Mouse (Mus musculus) neural tube, embryonic 12.5 days (tissue): ENCODE measurements at regions not wholly inside any gene's neighbourhood (a gene's known extent, or its start where the extent isn't known, plus 50 kb on each side); places are given as distances from the start of the nearest gene placed in this dataset.

Experiments
- ATAC-seq: fragments of 200-750 bp; cut with Nextera tagmentation; 2 replicates; pipeline ENCODE4 v1.8.0; 2017; ENCODE audit warnings: low read depth, mild to moderate bottlenecking, moderate TSS enrichment, moderate library complexity; ENCODE audit not compliant: low FRiP score
- H3K27ac ChIP-seq: fragments of 300-500 bp; sonication (generic); 2 replicates; pipeline ENCODE4 v1.5.1; 2016
- H3K27me3 ChIP-seq: fragments of 300-500 bp; sonication (generic); replicated peaks from 2 replicates; pipeline ENCODE4 v1.6.1; 2016; ENCODE audit warnings: mild to moderate bottlenecking
- H3K36me3 ChIP-seq: fragments of 300-500 bp; sonication (generic); 2 replicates; pipeline ENCODE4 v1.6.1; 2016; ENCODE audit warnings: mild to moderate bottlenecking
- H3K4me1 ChIP-seq: fragments of 300-500 bp; sonication (generic); 2 replicates; pipeline ENCODE4 v1.6.1; 2016
- H3K4me2 ChIP-seq: fragments of 300-500 bp; sonication (generic); replicated peaks from 2 replicates; pipeline ENCODE4 v1.6.1; 2016; ENCODE audit warnings: mild to moderate bottlenecking
- H3K4me3 ChIP-seq: fragments of 300-500 bp; sonication (generic); 2 replicates; pipeline ENCODE4 v1.5.1; 2016
- H3K9ac ChIP-seq: fragments of 300-500 bp; sonication (generic); 2 replicates; pipeline ENCODE4 v1.6.1; 2016; ENCODE audit warnings: mild to moderate bottlenecking
- H3K9me3 ChIP-seq: fragments of 300-500 bp; sonication (generic); 2 replicates; pipeline ENCODE4 v1.6.1; 2016; ENCODE audit warnings: mild to moderate bottlenecking
- WGBS: fragments of 180-500 bp; shearing (Covaris S2); methylation state at CpG from one replicate; pipeline ENCODE4 v1.1.7; 2016; 5-methylcytosine and 5-hydroxymethylcytosine counted together

DNA sequence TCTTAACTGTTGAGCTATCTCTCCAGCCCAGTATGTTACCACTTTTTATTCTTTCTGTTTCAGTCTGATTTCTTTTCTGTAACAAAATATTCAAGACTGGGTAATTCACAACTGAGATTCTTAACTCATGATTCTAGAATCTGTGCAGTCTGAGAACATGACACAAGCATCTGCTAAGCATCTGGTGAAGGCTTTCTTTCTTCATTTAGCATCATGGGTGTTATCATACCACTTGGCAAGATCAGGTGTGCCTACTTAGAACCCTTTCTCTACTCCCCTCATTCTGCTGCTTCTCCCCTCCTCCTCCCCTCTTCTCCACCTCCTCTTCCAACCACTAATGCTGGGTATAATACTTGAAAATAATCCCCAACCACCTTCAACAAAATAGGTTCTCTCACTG is 62.1 kb upstream of the Pfn2 start:
- H3K4me1 ChIP-seq: no peaks in the 10 kb centered on the region
- H3K27me3 ChIP-seq: no peaks in the 10 kb centered on the region
- H3K9ac ChIP-seq: no peak overlapping the region
- H3K9me3 ChIP-seq: no peaks in the 10 kb centered on the region
- H3K4me2 ChIP-seq: no peak overlapping the region
- H3K36me3 ChIP-seq: no peaks in the 10 kb centered on the region
- no peak overlapping the region for H3K27ac ChIP-seq
- H3K4me3 ChIP-seq: no peak overlapping the region
- no peak for ATAC-seq

- Histone ChIP-seq H3K4me2 (peak overlapping the region; percentile 41), H3K27ac (no peak overlapping the region), H3K27me3 (no peaks in the 10 kb centered on the region), H3K36me3 (no peaks in the 10 kb centered on the region), H3K4me3 (no peak overlapping the region), H3K4me1 (no peaks in the 10 kb centered on the region), H3K9ac (no peak overlapping the region), H3K9me3 (no peaks in the 10 kb centered on the region)
- 26% methylated on average over 16 of the region's 16 CpGs for WGBS
- ATAC-seq: no peak
These were observed 64.1 kb upstream of the Pfn2 start for GRCm38 (mm10) chr3:57911831-57912596.

GRCm38 (mm10) chr3:57912650-57913343 is 64.9 kb upstream of the Pfn2 start:
- no peak overlapping the region for H3K27ac ChIP-seq
- 0 out of 2 replicates have a peak, but pooled peaks have one; percentile 33 for ATAC-seq
- no peaks in the 10 kb centered on the region for H3K9me3 ChIP-seq
- 57% methylated on average over 7 of the region's 7 CpGs for WGBS
- no peaks in the 10 kb centered on the region for H3K36me3 ChIP-seq
- H3K4me1 ChIP-seq: no peaks in the 10 kb centered on the region
- H3K4me2 ChIP-seq: peak overlapping the region; percentile 41
- H3K27me3 ChIP-seq: no peaks in the 10 kb centered on the region
- no peak overlapping the region for H3K4me3 ChIP-seq
- no peak overlapping the region for H3K9ac ChIP-seq

- Histone ChIP-seq H3K4me1 (no peaks in the 10 kb centered on the region), H3K27me3 (no peaks in the 10 kb centered on the region), H3K9me3 (no peaks in the 10 kb centered on the region), H3K27ac (no peak overlapping the region), H3K36me3 (no peaks in the 10 kb centered on the region), H3K4me2 (no peak overlapping the region), H3K9ac (no peak overlapping the region), H3K4me3 (no peak overlapping the region)
- no peak for ATAC-seq
- WGBS: 84% methylated on average over 3 of the region's 3 CpGs
These were observed 66.8 kb upstream of the Pfn2 start for GRCm38 (mm10) chr3:57914687-57915086.

DNA sequence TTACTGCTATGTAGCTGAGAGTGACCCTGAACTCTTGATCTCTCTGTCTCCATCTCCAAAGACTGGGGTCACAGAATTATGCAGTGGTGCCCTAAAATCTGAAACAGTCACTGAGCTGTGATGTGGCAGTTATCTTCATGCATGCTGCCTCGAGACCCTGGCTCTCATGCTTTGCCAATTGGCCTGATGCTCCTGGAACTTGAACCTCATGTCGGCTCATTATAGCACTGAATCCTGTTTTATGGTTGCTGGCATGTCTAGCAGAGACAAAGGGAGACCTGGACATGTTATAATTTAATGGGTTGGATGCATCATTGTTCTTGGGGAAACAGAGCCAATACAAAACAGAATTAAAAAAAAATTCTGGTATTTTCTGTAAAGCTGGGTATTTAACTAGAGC is 71.0 kb upstream of the Pfn2 start:
- no peaks in the 10 kb centered on the region for H3K36me3 ChIP-seq
- WGBS: 55% methylated on average over 2 of the region's 2 CpGs
- no peak overlapping the region for H3K27ac ChIP-seq
- H3K4me1 ChIP-seq: no peaks in the 10 kb centered on the region
- H3K9me3 ChIP-seq: no peaks in the 10 kb centered on the region
- H3K4me3 ChIP-seq: no peak overlapping the region
- ATAC-seq: no peak
- no peaks in the 10 kb centered on the region for H3K27me3 ChIP-seq
- H3K9ac ChIP-seq: no peak overlapping the region
- no peak overlapping the region for H3K4me2 ChIP-seq

- H3K4me1 ChIP-seq: no peaks in the 10 kb centered on the region
- no peak; the same call in 1 of the 2 replicates for ATAC-seq
- 39% methylated on average over 5 of the region's 5 CpGs for WGBS
- H3K27ac ChIP-seq: no peak overlapping the region
- no peak overlapping the region for H3K4me3 ChIP-seq
- no peak overlapping the region for H3K4me2 ChIP-seq
- no peaks in the 10 kb centered on the region for H3K36me3 ChIP-seq
- no peaks in the 10 kb centered on the region for H3K9me3 ChIP-seq
- no peaks in the 10 kb centered on the region for H3K27me3 ChIP-seq
- no peak overlapping the region for H3K9ac ChIP-seq
These were observed 71.7 kb upstream of the Pfn2 start for GRCm38 (mm10) chr3:57919390-57920089.

- no peaks in the 10 kb centered on the region for H3K9me3 ChIP-seq
- H3K4me1 ChIP-seq: no peaks in the 10 kb centered on the region
- ATAC-seq: no peak
- no peak overlapping the region for H3K9ac ChIP-seq
- H3K27me3 ChIP-seq: no peaks in the 10 kb centered on the region
- no peak overlapping the region for H3K27ac ChIP-seq
- H3K36me3 ChIP-seq: no peaks in the 10 kb centered on the region
- H3K4me2 ChIP-seq: no peak overlapping the region
- WGBS: 48% methylated on average over 1 of the region's 1 CpGs
- H3K4me3 ChIP-seq: no peak overlapping the region
These were observed 72.2 kb upstream of the Pfn2 start for GRCm38 (mm10) chr3:57920090-57920432.

DNA sequence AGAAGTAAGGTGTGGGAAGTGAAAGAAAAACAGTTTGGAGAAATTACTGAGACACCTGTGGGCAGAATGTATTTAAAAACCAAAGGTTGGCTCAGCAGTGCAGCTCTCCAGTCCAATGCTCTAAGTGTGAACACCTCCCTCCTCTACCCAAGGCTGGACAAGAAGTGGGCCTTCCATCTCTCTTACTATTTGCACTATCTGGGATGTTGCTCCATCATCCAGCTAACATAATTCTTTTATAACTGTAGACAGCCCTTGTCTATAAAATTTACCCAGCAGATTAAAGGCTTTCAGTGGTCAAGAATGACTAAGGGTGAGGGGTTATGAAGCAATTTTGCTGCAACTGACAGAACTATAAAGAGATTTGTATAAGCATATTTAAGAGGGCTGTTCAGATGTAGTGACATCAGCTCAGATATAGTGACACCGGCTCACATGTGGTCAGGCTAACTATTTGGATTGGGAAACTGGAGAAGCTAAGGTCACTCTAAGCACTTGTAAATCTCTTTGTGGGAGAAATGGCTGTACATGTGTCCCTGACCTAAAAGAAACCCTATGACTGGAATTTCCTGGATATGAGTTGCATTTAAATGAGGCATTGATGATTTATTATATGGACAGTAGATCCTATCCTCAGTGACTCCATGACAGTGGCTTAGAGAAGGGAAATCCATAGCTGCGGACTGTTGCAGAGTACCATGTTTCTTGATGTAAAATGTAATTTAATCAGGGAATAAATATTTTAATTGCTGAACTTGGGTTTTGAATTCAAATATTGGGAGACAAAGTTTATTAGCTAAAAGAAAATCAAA is 73.4 kb upstream of the Pfn2 start:
- H3K9ac ChIP-seq: no peak overlapping the region
- no peaks in the 10 kb centered on the region for H3K27me3 ChIP-seq
- H3K4me1 ChIP-seq: no peaks in the 10 kb centered on the region
- 89% methylated on average over 2 of the region's 2 CpGs for WGBS
- H3K36me3 ChIP-seq: no peaks in the 10 kb centered on the region
- ATAC-seq: no peak
- H3K4me2 ChIP-seq: no peak overlapping the region
- no peaks in the 10 kb centered on the region for H3K9me3 ChIP-seq
- no peak overlapping the region for H3K4me3 ChIP-seq
- no peak overlapping the region for H3K27ac ChIP-seq

DNA sequence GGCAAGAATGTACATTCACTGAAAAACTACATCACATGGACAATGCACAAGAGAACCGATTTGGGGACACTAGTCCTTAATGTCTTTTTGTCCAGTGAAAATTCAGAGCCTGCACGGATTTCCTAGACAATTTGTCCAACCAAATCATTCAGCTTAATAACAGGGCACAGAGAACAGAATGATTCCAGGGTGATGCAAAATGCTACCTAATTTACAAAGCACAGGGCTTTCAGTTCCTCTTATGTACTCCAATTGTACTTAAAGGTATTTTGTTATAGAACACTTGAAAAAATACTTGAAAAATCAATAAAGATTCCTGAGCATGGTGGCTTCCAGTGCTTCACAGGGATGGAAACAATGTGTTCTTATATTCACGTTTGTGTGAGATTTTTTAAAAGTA is 75.2 kb upstream of the Pfn2 start:
- Histone ChIP-seq H3K27ac (no peak overlapping the region), H3K4me2 (no peak overlapping the region), H3K36me3 (no peaks in the 10 kb centered on the region), H3K4me3 (no peak overlapping the region), H3K27me3 (no peaks in the 10 kb centered on the region), H3K9me3 (no peaks in the 10 kb centered on the region), H3K4me1 (no peaks in the 10 kb centered on the region), H3K9ac (no peak overlapping the region)
- ATAC-seq: no peak
- WGBS: 79% methylated on average over 3 of the region's 3 CpGs

GRCm38 (mm10) chr3:57932657-57933539 is 85.0 kb upstream of the Pfn2 start:
- Histone ChIP-seq H3K4me3 (no peak overlapping the region), H3K9ac (no peak overlapping the region), H3K27me3 (no peaks in the 10 kb centered on the region), H3K9me3 (no peaks in the 10 kb centered on the region), H3K36me3 (no peaks in the 10 kb centered on the region), H3K27ac (no peak overlapping the region), H3K4me2 (no peak overlapping the region), H3K4me1 (no peaks in the 10 kb centered on the region)
- ATAC-seq: no peak
- WGBS: 90% methylated on average over 3 of the region's 3 CpGs

DNA sequence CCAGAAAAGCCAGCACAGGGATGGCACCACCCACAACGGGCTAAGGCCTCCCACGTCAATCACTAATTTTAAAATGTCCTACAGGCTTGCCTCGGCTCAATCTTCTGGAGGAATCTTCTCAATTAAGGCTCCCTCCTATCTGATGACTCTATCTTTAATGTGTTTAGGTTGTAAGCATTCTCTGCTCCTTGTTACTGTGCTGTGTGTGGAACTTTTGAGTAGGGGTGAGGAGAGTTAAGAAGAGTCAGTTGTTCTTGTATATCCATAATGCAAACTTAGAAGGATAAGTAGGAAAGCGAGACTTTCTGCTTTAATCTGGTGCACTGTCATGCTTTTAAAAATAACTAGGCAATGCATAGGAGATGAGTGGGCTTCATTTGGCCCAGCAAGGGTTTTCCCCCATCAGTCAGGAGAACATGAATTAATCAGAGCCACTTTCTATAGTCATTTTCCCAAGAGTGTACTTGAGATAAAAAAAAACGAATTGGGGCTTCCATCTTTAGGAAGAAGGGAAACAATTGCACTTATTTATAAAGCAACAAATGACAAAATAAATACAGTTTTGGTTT is 87.2 kb upstream of the Pfn2 start:
- 72% methylated on average over 5 of the region's 5 CpGs for WGBS
- H3K27me3 ChIP-seq: no peaks in the 10 kb centered on the region
- H3K36me3 ChIP-seq: no peaks in the 10 kb centered on the region
- H3K27ac ChIP-seq: no peak overlapping the region
- no peaks in the 10 kb centered on the region for H3K4me1 ChIP-seq
- H3K9ac ChIP-seq: no peak overlapping the region
- no peak overlapping the region for H3K4me3 ChIP-seq
- no peaks in the 10 kb centered on the region for H3K9me3 ChIP-seq
- no peak for ATAC-seq
- H3K4me2 ChIP-seq: no peak overlapping the region
